Mouse (Mus musculus) CD4-positive naive resting alpha-beta T cell, adult 57 days (primary cell): ENCODE data around the gene Rnf31. TPM values are rescaled to one million over a fixed set of nuclear protein-coding genes. Genes with fewer than 3 reads are reported as not detected.

ENCODE experiments used
- total RNA-seq: library from RNA; stranded (reverse); gene quantifications from one replicate; pipeline ENCODE4 v1.2.4, GENCODE M21; 2023

Gene Rnf31
- 96.4 TPM for total RNA-seq

GRCm38 (mm10) chr14:55591331-55591891, at the start of gene Rnf31:
TSS of gene Rnf31 (plus strand) at chr14:55591708.

GRCm38 (mm10) chr14:55559799-55560201, 31.7 kb upstream of the Rnf31 start, which contains the start of gene Dcaf11:
TSS of gene Dcaf11 (plus strand) at chr14:55560006.

GRCm38 (mm10) chr14:55560202-55561073, 31.1 kb upstream of the Rnf31 start, which contains the start of gene A730061H03Rik:
TSS of gene A730061H03Rik (minus strand) at chr14:55560406.

GRCm38 (mm10) chr14:55575302-55575701, 16.2 kb upstream of the Rnf31 start, which contains the start of gene Fitm1:
TSS of gene Fitm1 (plus strand) at chr14:55575617.

GRCm38 (mm10) chr14:55577871-55578667, 13.4 kb upstream of the Rnf31 start, which contains the start of gene Psme1:
TSS of gene Psme1 (plus strand) at chr14:55578123.

GRCm38 (mm10) chr14:55584702-55585565, 6.6 kb upstream of the Rnf31 start, which contains the start of gene Emc9:
TSS of gene Emc9 (minus strand) at chr14:55585302.

GRCm38 (mm10) chr14:55590748-55591330, 669 bp upstream of the Rnf31 start, which contains the start of gene Psme2:
TSS of gene Psme2 (minus strand) at chr14:55591113.

GRCm38 (mm10) chr14:55603271-55603632, 11.7 kb downstream of the Rnf31 start, which contains the start of gene Irf9:
TSS of gene Irf9 (plus strand) at chr14:55603571.

GRCm38 (mm10) chr14:55617822-55618221, 26.3 kb downstream of the Rnf31 start, which contains the start of gene Rec8:
TSS of gene Rec8 (plus strand) at chr14:55618037.

GRCm38 (mm10) chr14:55635523-55636007, 44.1 kb downstream of the Rnf31 start, which contains the start of gene Ipo4:
TSS of gene Ipo4 (minus strand) at chr14:55635957.

GRCm38 (mm10) chr14:55637795-55638194, 46.3 kb downstream of the Rnf31 start, which contains the start of gene Gm49378:
TSS of gene Gm49378 (minus strand) at chr14:55637895.

GRCm38 (mm10) chr14:55643060-55643907, 51.8 kb downstream of the Rnf31 start, which contains the start of gene Tm9sf1:
TSS of gene Tm9sf1 (minus strand) at chr14:55643806.

GRCm38 (mm10) chr14:55649884-55650283, 58.4 kb downstream of the Rnf31 start, which contains the start of gene Tssk4:
TSS of gene Tssk4 (plus strand) at chr14:55650184.

Other genes starting within 250 kb of the Rnf31 start
- gene Dhrs4, start 113.0 kb upstream of the Rnf31 start, total RNA-seq, result 21.3 TPM
- gene Carmil3, start 101.1 kb upstream of the Rnf31 start, total RNA-seq, result 1.2 TPM
- gene Cpne6, start 81.3 kb upstream of the Rnf31 start, total RNA-seq, result not detected
- not detected for gene Nrl, start 66.7 kb upstream of the Rnf31 start, total RNA-seq
- 16.1 TPM for gene Pck2, start 51.4 kb upstream of the Rnf31 start, total RNA-seq
- gene Dcaf11, start 31.7 kb upstream of the Rnf31 start, total RNA-seq, result 92.5 TPM
- gene A730061H03Rik, start 31.3 kb upstream of the Rnf31 start, total RNA-seq, result 6.4 TPM
- gene Fitm1, start 16.1 kb upstream of the Rnf31 start, total RNA-seq, result not detected
- 263 TPM for gene Psme1, start 13.6 kb upstream of the Rnf31 start, total RNA-seq
- 21.5 TPM for gene Emc9, start 6.4 kb upstream of the Rnf31 start, total RNA-seq
- gene Psme2, start 595 bp upstream of the Rnf31 start, total RNA-seq, result 386 TPM
- gene Irf9, start 11.9 kb downstream of the Rnf31 start, total RNA-seq, result 94.6 TPM
- gene Rec8, start 26.3 kb downstream of the Rnf31 start, total RNA-seq, result 0.44 TPM
- 71.9 TPM for gene Ipo4, start 44.2 kb downstream of the Rnf31 start, total RNA-seq
- 2.7 TPM for gene Gm49378, start 46.2 kb downstream of the Rnf31 start, total RNA-seq
- gene Tm9sf1, start 52.1 kb downstream of the Rnf31 start, total RNA-seq, result 43.9 TPM
- gene Tssk4, start 58.5 kb downstream of the Rnf31 start, total RNA-seq, result 3.5 TPM
- gene Mdp1, start 68.8 kb downstream of the Rnf31 start, total RNA-seq, result 41.7 TPM
- 16.2 TPM for gene Gmpr2, start 80.2 kb downstream of the Rnf31 start, total RNA-seq
- 153 TPM for gene Nedd8, start 80.4 kb downstream of the Rnf31 start, total RNA-seq
- gene Tinf2, start 90.1 kb downstream of the Rnf31 start, total RNA-seq, result 111 TPM
- 2.0 TPM for gene Tgm1, start 122.2 kb downstream of the Rnf31 start, total RNA-seq
- 84.5 TPM for gene Rabggta, start 130.6 kb downstream of the Rnf31 start, total RNA-seq
- gene Dhrs1, start 154.0 kb downstream of the Rnf31 start, total RNA-seq, result 18.6 TPM
- 22.2 TPM for gene Nop9, start 154.0 kb downstream of the Rnf31 start, total RNA-seq
- gene Cideb, start 166.8 kb downstream of the Rnf31 start, total RNA-seq, result not detected
- gene Ltb4r2, start 169.7 kb downstream of the Rnf31 start, total RNA-seq, result 0.21 TPM
- 0.41 TPM for gene Ltb4r1, start 174.3 kb downstream of the Rnf31 start, total RNA-seq
- 0.27 TPM for gene Adcy4, start 192.4 kb downstream of the Rnf31 start, total RNA-seq
- gene Ripk3, start 197.2 kb downstream of the Rnf31 start, total RNA-seq, result 67.6 TPM
- gene Nfatc4, start 231.4 kb downstream of the Rnf31 start, total RNA-seq, result not detected